Mouse (Mus musculus): ENCODE measurements at regions not wholly inside any gene's neighbourhood (a gene's known extent, or its start where the extent isn't known, plus 50 kb on each side); places are given as distances from the start of the nearest gene placed in this dataset.

DNA sequence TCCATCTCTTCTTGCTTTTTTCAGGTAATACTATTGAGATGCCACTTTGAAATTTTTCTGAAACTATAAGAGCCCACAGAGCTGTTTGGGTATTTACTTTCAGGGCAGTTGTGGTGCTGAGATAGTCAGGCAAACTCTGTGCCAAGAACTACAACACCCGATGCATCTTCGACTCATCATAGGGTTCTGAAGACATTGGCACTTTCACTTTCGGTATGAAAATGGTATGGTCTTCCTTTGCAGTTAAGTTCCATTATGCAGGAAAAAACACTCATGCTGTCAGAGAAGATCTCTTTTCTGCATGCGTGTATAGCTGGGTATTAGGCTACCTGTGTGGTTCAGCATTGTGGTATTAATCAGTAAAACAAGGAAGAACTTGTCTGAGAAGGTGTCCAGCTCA lies 484.2 kb downstream of the Fat4 start:
- TF ChIP-seq CHD2 (IDR thresholded peaks at IDR 0.05; ENCODE audit: low read length) (no peak), IRF4 (IDR thresholded peaks at IDR 0.05; ENCODE audit: low read depth, low read length) (peak; percentile 67)
- in situ Hi-C loops (cut with MboI; ENCODE audit: low pct_ligation_motif_present, low pct_unique_long_range_greater_than_20kb, low sequenced_read_pairs) (no loop called here), dilution Hi-C loops (cut with MboI; ENCODE audit: extremely low pct_ligation_motif_present, extremely low pct_unique_long_range_greater_than_20kb, low sequenced_read_pairs) (no loop called here)
- no peaks in the 10 kb centered on the region for H3K27me3 ChIP-seq (replicated peaks)
- no peak overlapping the region for H3K27ac ChIP-seq (ENCODE audit: insufficient read depth, low read depth)
- H3K9me3 ChIP-seq (replicated peaks; ENCODE audit: low read length) = no peaks in the 10 kb centered on the region
- H3K4me2 ChIP-seq (ENCODE audit: insufficient read depth, low read depth, poor library complexity, severe bottlenecking) = peak overlapping the region; percentile 83
- peaks cover 0 to 6% of the 10 kb centered on the region in 2 experiments; a peak in 2 of 4 replicates for H3K4me1 ChIP-seq (ENCODE audit: control insufficient read depth in 1 of 2, insufficient read depth in 2 of 2)
- DNase-seq (ENCODE audit: extremely low read depth) = peak; percentile 57
- no peaks in the 10 kb centered on the region for H3K79me2 ChIP-seq (replicated peaks; ENCODE audit: control insufficient read depth, extremely low read depth, insufficient read depth, poor library complexity, severe bottlenecking)
- H3K36me3 ChIP-seq (replicated peaks in 1 of 2; ENCODE audit: control insufficient read depth in 1 of 2, insufficient read depth in 1 of 2, low read length in 1 of 2) = no peaks in the 10 kb centered on the region
- peak overlapping the region; percentile 35 to 55 (median 38) for H3K4me3 ChIP-seq (replicated peaks in 1 of 3; ENCODE audit: low read depth in 2 of 3, low read length in 2 of 3, poor library complexity in 1 of 3)
- no peak overlapping the region for H3K9ac ChIP-seq (ENCODE audit: insufficient read depth, low read depth)

DNA sequence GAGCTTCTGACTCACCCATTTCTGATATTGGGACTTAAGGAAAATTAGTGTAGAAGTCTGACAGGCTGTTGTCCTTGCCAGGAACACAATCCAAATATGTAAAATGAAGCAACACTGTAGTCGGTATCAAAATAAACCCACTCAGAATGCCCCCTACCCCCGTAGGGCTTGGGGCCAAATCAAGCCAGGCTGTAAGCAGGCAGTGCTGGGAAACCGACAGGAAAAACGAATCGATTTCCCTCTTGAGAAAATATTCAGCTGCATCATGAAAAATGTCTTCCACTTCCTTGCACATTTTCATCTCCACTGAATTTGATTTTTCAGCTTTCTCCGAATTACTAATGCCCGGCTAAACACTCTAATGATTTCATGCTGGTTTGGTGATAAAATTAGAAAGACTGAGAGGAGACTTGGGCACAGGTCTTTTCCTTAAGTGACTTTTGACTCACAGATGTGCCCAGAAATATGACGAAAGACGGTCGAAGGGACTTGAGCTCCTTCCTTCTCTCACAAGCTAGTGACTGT lies 485.7 kb downstream of the Fat4 start:
- no peaks in the 10 kb centered on the region for H3K9me3 ChIP-seq (replicated peaks; ENCODE audit: low read length)
- H3K4me1 ChIP-seq (ENCODE audit: control insufficient read depth in 1 of 2, insufficient read depth in 2 of 2) = peaks cover 0 to 6% of the 10 kb centered on the region in 2 experiments; a peak in 2 of 4 replicates
- no peaks in the 10 kb centered on the region for H3K27me3 ChIP-seq (replicated peaks)
- no peak overlapping the region for H3K4me2 ChIP-seq (ENCODE audit: insufficient read depth, low read depth, poor library complexity, severe bottlenecking)
- dilution Hi-C loops (cut with MboI; ENCODE audit: extremely low pct_ligation_motif_present, extremely low pct_unique_long_range_greater_than_20kb, low sequenced_read_pairs) (no loop called here), in situ Hi-C loops (cut with MboI; ENCODE audit: low pct_ligation_motif_present, low pct_unique_long_range_greater_than_20kb, low sequenced_read_pairs) (no loop called here)
- no peaks in the 10 kb centered on the region for H3K79me2 ChIP-seq (replicated peaks; ENCODE audit: control insufficient read depth, extremely low read depth, insufficient read depth, poor library complexity, severe bottlenecking)
- H3K9ac ChIP-seq (ENCODE audit: insufficient read depth, low read depth) = no peak overlapping the region
- no peak overlapping the region for H3K4me3 ChIP-seq (replicated peaks in 1 of 3; ENCODE audit: low read depth in 2 of 3, low read length in 2 of 3, poor library complexity in 1 of 3)
- TF ChIP-seq IRF4 (IDR thresholded peaks at IDR 0.05; ENCODE audit: low read depth, low read length) = no peak
- no peak overlapping the region for H3K27ac ChIP-seq (ENCODE audit: insufficient read depth, low read depth)
- no peak for DNase-seq (ENCODE audit: extremely low read depth)
- H3K36me3 ChIP-seq (replicated peaks in 1 of 2; ENCODE audit: control insufficient read depth in 1 of 2, insufficient read depth in 1 of 2, low read length in 1 of 2) = no peaks in the 10 kb centered on the region

GRCm38 (mm10) chr3:39375465-39375864 lies 488.7 kb downstream of the Fat4 start:
- no peak for DNase-seq (ENCODE audit: extremely low read depth)
- no peaks in the 10 kb centered on the region for H3K79me2 ChIP-seq (replicated peaks; ENCODE audit: control insufficient read depth, extremely low read depth, insufficient read depth, poor library complexity, severe bottlenecking)
- no peak overlapping the region for H3K4me3 ChIP-seq (replicated peaks in 1 of 3; ENCODE audit: low read depth in 2 of 3, low read length in 2 of 3, poor library complexity in 1 of 3)
- TF ChIP-seq POLR2AphosphoS2 (IDR thresholded peaks at IDR 0.05; ENCODE audit: low read depth, low read length) (no peak), JUND (conservative IDR thresholded peaks at IDR 0.05; ENCODE audit: low read depth, low read length) (no peak), SMC3 (IDR thresholded peaks at IDR 0.05; ENCODE audit: low read depth, low read length) (no peak), MXI1 (IDR thresholded peaks at IDR 0.05; ENCODE audit: low read depth, low read length) (no peak), RCOR1 (conservative IDR thresholded peaks at IDR 0.05; ENCODE audit: low read depth, low read length) (no peak), CTCF (conservative IDR thresholded peaks at IDR 0.05 in 1 of 2, IDR thresholded peaks at IDR 0.05 in 1 of 2; ENCODE audit: low read depth in 2 of 2, low read length in 2 of 2) (no peak), E2F4 (IDR thresholded peaks at IDR 0.05; ENCODE audit: insufficient replicate concordance, low read depth, low read length) (no peak), PAX5 (IDR thresholded peaks at IDR 0.05; ENCODE audit: low read length) (no peak), RAD21 (IDR thresholded peaks at IDR 0.05; ENCODE audit: low read depth, low read length) (no peak), TCF12 (IDR thresholded peaks at IDR 0.05; ENCODE audit: low read depth, low read length) (no peak), GABPA (IDR thresholded peaks at IDR 0.05; ENCODE audit: insufficient replicate concordance, low read depth, low read length) (no peak), ZNF384 (IDR thresholded peaks at IDR 0.05; ENCODE audit: low read depth, low read length) (no peak), ZKSCAN1 (IDR thresholded peaks at IDR 0.05; ENCODE audit: borderline replicate concordance, low read depth, low read length) (no peak), USF1 (IDR thresholded peaks at IDR 0.05; ENCODE audit: low read depth, low read length) (no peak), SIN3A (IDR thresholded peaks at IDR 0.05; ENCODE audit: low read length) (no peak), MYC (IDR thresholded peaks at IDR 0.05; ENCODE audit: low read depth, low read length) (no peak)
- H3K27me3 ChIP-seq (replicated peaks) = no peaks in the 10 kb centered on the region
- peaks cover 0 to 6% of the 10 kb centered on the region in 2 experiments; a peak in 2 of 4 replicates for H3K4me1 ChIP-seq (ENCODE audit: control insufficient read depth in 1 of 2, insufficient read depth in 2 of 2)
- H3K9ac ChIP-seq (ENCODE audit: insufficient read depth, low read depth) = no peak overlapping the region
- dilution Hi-C loops (cut with MboI; ENCODE audit: extremely low pct_ligation_motif_present, extremely low pct_unique_long_range_greater_than_20kb, low sequenced_read_pairs) (no loop called here), in situ Hi-C loops (cut with MboI; ENCODE audit: low pct_ligation_motif_present, low pct_unique_long_range_greater_than_20kb, low sequenced_read_pairs) (no loop called here)
- no peak overlapping the region for H3K27ac ChIP-seq (ENCODE audit: insufficient read depth, low read depth)
- no peaks in the 10 kb centered on the region for H3K36me3 ChIP-seq (replicated peaks in 1 of 2; ENCODE audit: control insufficient read depth in 1 of 2, insufficient read depth in 1 of 2, low read length in 1 of 2)
- H3K4me2 ChIP-seq (ENCODE audit: insufficient read depth, low read depth, poor library complexity, severe bottlenecking) = no peak overlapping the region
- H3K9me3 ChIP-seq (replicated peaks; ENCODE audit: low read length) = no peaks in the 10 kb centered on the region
